Mouse (Mus musculus) liver, embryonic 13.5 days (tissue): ENCODE measurements around the gene Thop1. TPM values are rescaled to one million over a fixed set of nuclear protein-coding genes. Genes with fewer than 3 reads are reported as not detected.
A peak's percentile ranks its signal among the peaks of the same experiment; 100 is the strongest.

ENCODE experiments used
- ATAC-seq: fragments of 200-750 bp; cut with Nextera tagmentation; 2 replicates; pipeline ENCODE4 v1.8.0; 2017; ENCODE audit warnings: low read depth, mild to moderate bottlenecking, moderate number of reproducible peaks, moderate library complexity
- DNase-seq: peaks from one replicate; pipeline ENCODE4 v3.0.0; 2022
- H3K27ac ChIP-seq: fragments of 300-500 bp; sonication (generic); 2 replicates; pipeline ENCODE4 v1.5.1; 2015; ENCODE audit warnings: moderate library complexity, mild to moderate bottlenecking, inconsistent platforms
- H3K27me3 ChIP-seq: fragments of 300-500 bp; sonication (generic); 2 replicates; pipeline ENCODE4 v1.6.1; 2015; ENCODE audit warnings: mild to moderate bottlenecking, inconsistent platforms
- H3K36me3 ChIP-seq: fragments of 300-500 bp; sonication (generic); 2 replicates; pipeline ENCODE4 v1.6.1; 2015; ENCODE audit warnings: mild to moderate bottlenecking, inconsistent platforms
- H3K4me1 ChIP-seq: fragments of 300-500 bp; sonication (generic); replicated peaks from 2 replicates; pipeline ENCODE4 v1.6.1; 2015; ENCODE audit warnings: inconsistent platforms
- H3K4me2 ChIP-seq: fragments of 300-500 bp; sonication (generic); 2 replicates; pipeline ENCODE4 v1.6.1; 2015; ENCODE audit warnings: inconsistent platforms, mild to moderate bottlenecking, moderate library complexity
- H3K4me3 ChIP-seq: fragments of 300-500 bp; sonication (generic); replicated peaks from 2 replicates; pipeline ENCODE4 v1.5.1; 2015; ENCODE audit warnings: mild to moderate bottlenecking, inconsistent platforms
- H3K9ac ChIP-seq: fragments of 300-500 bp; sonication (generic); 2 replicates; pipeline ENCODE4 v1.6.1; 2015; ENCODE audit warnings: mild to moderate bottlenecking, inconsistent platforms
- H3K9me3 ChIP-seq: fragments of 300-500 bp; sonication (generic); replicated peaks from 2 replicates; pipeline ENCODE4 v1.6.1; 2016; ENCODE audit warnings: inconsistent platforms
- WGBS: fragments of 180-500 bp; shearing (Covaris S2); methylation state at CpG from one replicate; pipeline ENCODE4 v1.1.7; 2015; ENCODE audit not compliant: insufficient replicate concordance; 5-methylcytosine and 5-hydroxymethylcytosine counted together
- polyA plus RNA-seq: library from polyadenylated mRNA; unstranded; fragments of >200 nt; fragmentation: Nextera tagmentation; extraction: Ambion mirVana; gene quantifications from 2 replicates; pipeline ENCODE4 v1.2.1, GENCODE M21; 2015

Thop1 gene
- polyA plus RNA-seq, 1 experiment from 2014 or later: 35.1 TPM

- ATAC-seq (peak; percentile 45), DNase-seq (peak; percentile 53)
- H3K9me3 ChIP-seq: no peaks in the 10 kb centered on the region; the same call in 1 of the 2 replicates
- H3K4me3 ChIP-seq: no peak overlapping the region
- H3K27ac ChIP-seq: no peak overlapping the region
- no peak overlapping the region for H3K9ac ChIP-seq
- peaks cover 8% of the 10 kb centered on the region for H3K4me1 ChIP-seq
- H3K36me3 ChIP-seq: peaks cover 65% of the 10 kb centered on the region
- WGBS: 53% methylated on average over 7 of the region's 7 CpGs
- H3K27me3 ChIP-seq: no peaks in the 10 kb centered on the region
- H3K4me2 ChIP-seq: no peak overlapping the region
Observed at GRCm38 (mm10) chr10:81082168-81082960, 12.5 kb downstream of the Thop1 start.

DNA sequence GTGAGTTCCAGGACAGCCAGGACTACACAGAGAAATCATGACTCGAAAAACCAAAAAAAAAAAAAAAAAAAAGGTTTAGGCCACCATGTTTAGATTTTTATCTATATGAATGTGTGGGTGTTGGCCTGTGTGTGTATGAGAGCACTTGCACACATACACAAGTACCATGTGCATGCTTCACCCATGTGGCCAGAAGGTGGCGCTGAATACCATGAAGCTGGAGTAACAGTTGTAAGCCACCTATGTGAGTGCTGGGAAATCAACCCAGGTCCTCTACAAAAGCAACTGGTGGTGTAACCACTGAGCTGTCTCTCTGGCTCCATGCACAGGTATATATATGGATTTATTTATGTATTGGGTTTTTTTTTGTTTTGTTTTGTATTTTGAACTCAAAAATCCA lies 17.2 kb downstream of the Thop1 start:
- no peak overlapping the region for H3K4me2 ChIP-seq
- no peak for DNase-seq
- no peak for ATAC-seq

GRCm38 (mm10) chr10:81089216-81089615 lies 19.4 kb downstream of the Thop1 start:
- H3K4me1 ChIP-seq: peaks cover 42% of the 10 kb centered on the region
- WGBS: 56% methylated on average over 2 of the region's 2 CpGs
- DNase-seq (no peak), ATAC-seq (no peak)
- H3K9me3 ChIP-seq: no peaks in the 10 kb centered on the region; the same call in 1 of the 2 replicates
- H3K4me2 ChIP-seq: no peak overlapping the region
- no peaks in the 10 kb centered on the region for H3K27me3 ChIP-seq
- H3K36me3 ChIP-seq: peaks cover 23% of the 10 kb centered on the region
- no peak overlapping the region for H3K9ac ChIP-seq
- H3K27ac ChIP-seq: no peak overlapping the region
- H3K4me3 ChIP-seq: no peak overlapping the region

More for the DNA sequence above, 17.2 kb downstream of the Thop1 start:
- H3K27ac ChIP-seq: no peak overlapping the region
- 42% methylated on average over 2 of the region's 2 CpGs for WGBS
- H3K4me3 ChIP-seq: no peak overlapping the region
- peaks cover 28% of the 10 kb centered on the region for H3K4me1 ChIP-seq
- H3K9me3 ChIP-seq: no peaks in the 10 kb centered on the region; the same call in 1 of the 2 replicates
- no peak overlapping the region for H3K9ac ChIP-seq
- peaks cover 38% of the 10 kb centered on the region for H3K36me3 ChIP-seq
- no peaks in the 10 kb centered on the region for H3K27me3 ChIP-seq

- peaks cover 56% of the 10 kb centered on the region for H3K4me1 ChIP-seq
- H3K27ac ChIP-seq: no peak overlapping the region; the same call in 1 of the 2 replicates
- H3K36me3 ChIP-seq: peaks cover 23% of the 10 kb centered on the region
- no peaks in the 10 kb centered on the region; the same call in 1 of the 2 replicates for H3K9me3 ChIP-seq
- peak overlapping the region; percentile 42 for H3K4me2 ChIP-seq
- DNase-seq (no peak), ATAC-seq (no peak)
- no peak overlapping the region for H3K4me3 ChIP-seq
- no peaks in the 10 kb centered on the region for H3K27me3 ChIP-seq
- WGBS: 54% methylated on average over 7 of the region's 7 CpGs
- no peak overlapping the region for H3K9ac ChIP-seq
Observed at GRCm38 (mm10) chr10:81090621-81091020, 20.8 kb downstream of the Thop1 start.

- Histone ChIP-seq H3K27ac (peak overlapping the region; percentile 70), H3K36me3 (peaks cover 21% of the 10 kb centered on the region), H3K4me3 (peak overlapping the region; percentile 45), H3K9me3 (peaks cover 4% of the 10 kb centered on the region), H3K4me2 (peak overlapping the region; percentile 42), H3K9ac (peak overlapping the region; percentile 51), H3K27me3 (no peaks in the 10 kb centered on the region), H3K4me1 (peaks cover 67% of the 10 kb centered on the region)
- peak; percentile 75 for DNase-seq
- 42% methylated on average over 22 of the region's 22 CpGs for WGBS
- peak; percentile 47 for ATAC-seq
Observed at GRCm38 (mm10) chr10:81092465-81093250, 22.8 kb downstream of the Thop1 start.

GRCm38 (mm10) chr10:81094931-81095678 lies 25.3 kb downstream of the Thop1 start:
- Histone ChIP-seq H3K4me3 (no peak overlapping the region), H3K4me2 (peak overlapping the region; percentile 41), H3K4me1 (peaks cover 80% of the 10 kb centered on the region), H3K27ac (peak overlapping the region; percentile 71), H3K9me3 (peaks cover 4% of the 10 kb centered on the region), H3K9ac (peak overlapping the region; percentile 33), H3K36me3 (peaks cover 5% of the 10 kb centered on the region; the same call in 1 of the 2 replicates), H3K27me3 (no peaks in the 10 kb centered on the region)
- ATAC-seq (peak; percentile 89), DNase-seq (peak; percentile 67)
- WGBS: 42% methylated on average over 9 of the region's 9 CpGs

GRCm38 (mm10) chr10:81105565-81106112 lies 35.8 kb downstream of the Thop1 start, which contains the start of gene Map2k2:
TSS of gene Map2k2 (plus strand) at chr10:81105915.
- WGBS: under 1% methylated on average over 56 of the region's 56 CpGs
- Histone ChIP-seq H3K4me1 (peaks cover 73% of the 10 kb centered on the region), H3K4me3 (peak within 1 kb of the TSS; percentile 93), H3K9ac (peak within 1 kb of the TSS; percentile 96), H3K27me3 (no peaks in the 10 kb centered on the region), H3K4me2 (peak within 1 kb of the TSS; percentile 93), H3K36me3 (peaks cover 33% of the 10 kb centered on the region), H3K9me3 (no peaks in the 10 kb centered on the region), H3K27ac (peak within 1 kb of the TSS; percentile 100)
- ATAC-seq: peak; percentile 89
- DNase-seq: peak; percentile 97

- Histone ChIP-seq H3K4me2 (peak overlapping the region; percentile 93), H3K4me1 (peaks cover 71% of the 10 kb centered on the region), H3K9me3 (no peaks in the 10 kb centered on the region), H3K27me3 (no peaks in the 10 kb centered on the region), H3K27ac (peak overlapping the region; percentile 100), H3K36me3 (peaks cover 39% of the 10 kb centered on the region), H3K9ac (peak overlapping the region; percentile 96), H3K4me3 (peak overlapping the region; percentile 93)
- under 1% methylated on average over 34 of the region's 35 CpGs for WGBS
- ATAC-seq: peak; percentile 81
- peak; percentile 90 for DNase-seq
Observed at GRCm38 (mm10) chr10:81106113-81106721, 36.4 kb downstream of the Thop1 start.

DNA sequence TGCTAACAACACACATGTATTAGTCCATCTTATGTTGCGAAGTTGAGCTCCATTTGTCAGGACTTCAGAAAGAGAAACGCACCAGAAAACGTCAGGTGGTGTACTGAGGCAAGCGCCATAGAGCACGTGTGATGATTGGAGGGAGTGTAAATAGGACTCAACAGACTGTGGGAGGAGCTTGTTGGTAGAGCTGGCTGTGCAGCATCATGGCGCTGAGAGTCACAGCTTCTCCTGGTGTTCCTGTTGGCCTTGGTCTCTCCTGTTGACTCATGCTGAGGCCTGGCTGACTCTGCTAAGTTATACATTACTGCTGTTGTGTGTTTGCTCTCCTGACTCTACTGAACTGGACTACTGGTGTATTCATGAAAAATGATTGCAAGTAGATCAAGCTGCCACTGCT lies 43.1 kb downstream of the Thop1 start:
- ATAC-seq (no peak), DNase-seq (no peak)
- no peaks in the 10 kb centered on the region for H3K9me3 ChIP-seq
- H3K36me3 ChIP-seq: peaks cover 96% of the 10 kb centered on the region
- WGBS: 84% methylated on average over 6 of the region's 6 CpGs
- H3K4me1 ChIP-seq: peaks cover 30% of the 10 kb centered on the region
- H3K9ac ChIP-seq: no peak overlapping the region
- H3K4me3 ChIP-seq: no peak overlapping the region
- no peak overlapping the region for H3K27ac ChIP-seq
- H3K27me3 ChIP-seq: no peaks in the 10 kb centered on the region
- no peak overlapping the region for H3K4me2 ChIP-seq

DNA sequence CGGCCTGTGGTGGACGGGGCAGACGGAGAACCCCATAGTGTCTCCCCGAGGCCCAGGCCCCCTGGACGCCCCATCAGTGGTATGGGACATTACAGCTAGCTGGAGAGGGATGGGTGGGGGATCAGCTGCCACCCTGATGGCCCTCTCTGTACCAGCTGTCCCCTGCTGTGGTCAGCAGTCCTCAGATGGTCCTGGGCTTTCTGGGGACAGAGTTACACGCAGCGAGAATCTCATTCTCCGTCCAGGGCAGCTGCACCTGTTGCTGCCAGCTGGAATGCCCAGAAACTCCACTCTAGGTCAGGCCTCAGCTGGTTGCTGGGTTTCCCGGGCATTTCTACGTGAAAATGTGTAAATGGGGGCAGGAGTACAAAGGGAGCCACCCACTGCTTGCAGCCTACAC lies 49.8 kb downstream of the Thop1 start:
- Histone ChIP-seq H3K27ac (no peak overlapping the region), H3K36me3 (peaks cover 98% of the 10 kb centered on the region), H3K9me3 (no peaks in the 10 kb centered on the region), H3K4me1 (peaks cover 24% of the 10 kb centered on the region), H3K4me2 (no peak overlapping the region), H3K4me3 (no peak overlapping the region), H3K27me3 (no peaks in the 10 kb centered on the region), H3K9ac (no peak overlapping the region)
- WGBS: 94% methylated on average over 10 of the region's 10 CpGs
- DNase-seq (no peak), ATAC-seq (no peak)
